Mouse (Mus musculus): ENCODE measurements around the gene Fam163a. TPM values are rescaled to one million over a fixed set of nuclear protein-coding genes. Genes with fewer than 3 reads are reported as not detected.

Fam163a gene
- total and polyA plus RNA-seq, 2 experiments: 0.02 TPM; not detected in 1

GRCm38 (mm10) chr1:156046688-156047087 lies 158.1 kb downstream of the Fam163a start:
- Histone ChIP-seq H3K27me3 (ENCODE audit: control insufficient read depth, insufficient read depth, low read length) (no peaks in the 10 kb centered on the region), H3K36me3 (ENCODE audit: control insufficient read depth, insufficient read depth, low read length) (peaks cover 64% of the 10 kb centered on the region), H3K9ac (ENCODE audit: low read depth, low read length) (no peak overlapping the region), H3K4me3 (ENCODE audit: insufficient read depth, low read depth, low read length) (no peak overlapping the region), H3K4me1 (ENCODE audit: control insufficient read depth, insufficient read depth, low read length) (peaks cover 29% of the 10 kb centered on the region), H3K27ac (replicated peaks; ENCODE audit: insufficient read depth, low read depth, low read length) (no peak overlapping the region), H3K79me2 (ENCODE audit: control insufficient read depth, insufficient read depth, low read length) (peaks cover 55% of the 10 kb centered on the region; the same call in 1 of the 2 replicates)
- no peak for TF ChIP-seq CTCF (IDR thresholded peaks at IDR 0.05; ENCODE audit: low read depth, low read length)
- TF ChIP-seq POLR2A (IDR thresholded peaks at IDR 0.05; ENCODE audit: extremely low read depth, insufficient read depth, low read length): no peak
- no peak for DNase-seq (ENCODE audit: extremely low read depth, low read depth, low spot score)
- 60% methylated on average over 3 of the region's 3 CpGs for WGBS

GRCm38 (mm10) chr1:156044211-156044611 lies 160.6 kb downstream of the Fam163a start:
- Histone ChIP-seq H3K4me3 (ENCODE audit: insufficient read depth, low read depth, low read length) (no peak overlapping the region), H3K27me3 (ENCODE audit: control insufficient read depth, insufficient read depth, low read length) (no peaks in the 10 kb centered on the region), H3K36me3 (ENCODE audit: control insufficient read depth, insufficient read depth, low read length) (peaks cover 42% of the 10 kb centered on the region), H3K9ac (ENCODE audit: low read depth, low read length) (0 out of 2 replicates have a peak overlapping the region, but pooled peaks have one; percentile 19), H3K27ac (replicated peaks; ENCODE audit: insufficient read depth, low read depth, low read length) (peak overlapping the region; percentile 58), H3K4me1 (ENCODE audit: control insufficient read depth, insufficient read depth, low read length) (peaks cover 29% of the 10 kb centered on the region), H3K79me2 (ENCODE audit: control insufficient read depth, insufficient read depth, low read length) (peaks cover 45% of the 10 kb centered on the region; the same call in 1 of the 2 replicates)
- 7% methylated on average over 5 of the region's 5 CpGs for WGBS
- no peak for TF ChIP-seq POLR2A (IDR thresholded peaks at IDR 0.05; ENCODE audit: extremely low read depth, insufficient read depth, low read length)
- peak; percentile 75 for DNase-seq (ENCODE audit: extremely low read depth, low read depth, low spot score)

GRCm38 (mm10) chr1:156043027-156043426 lies 161.8 kb downstream of the Fam163a start:
- 4% methylated on average over 4 of the region's 4 CpGs for WGBS
- peak overlapping the region; percentile 25; the same call in 1 of the 2 replicates for H3K4me3 ChIP-seq (ENCODE audit: insufficient read depth, low read depth, low read length)
- H3K27me3 ChIP-seq (ENCODE audit: control insufficient read depth, insufficient read depth, low read length): no peaks in the 10 kb centered on the region
- peaks cover 29% of the 10 kb centered on the region for H3K4me1 ChIP-seq (ENCODE audit: control insufficient read depth, insufficient read depth, low read length)
- H3K27ac ChIP-seq (replicated peaks; ENCODE audit: insufficient read depth, low read depth, low read length): 0 out of 2 replicates have a peak overlapping the region, but pooled peaks have one; percentile 26
- peak overlapping the region; percentile 45; the same call in 1 of the 2 replicates for H3K9ac ChIP-seq (ENCODE audit: low read depth, low read length)
- TF ChIP-seq POLR2A (IDR thresholded peaks at IDR 0.05; ENCODE audit: extremely low read depth, insufficient read depth, low read length) (no peak), CTCF (IDR thresholded peaks at IDR 0.05; ENCODE audit: low read depth, low read length) (peak; percentile 54)
- peaks cover 37% of the 10 kb centered on the region for H3K36me3 ChIP-seq (ENCODE audit: control insufficient read depth, insufficient read depth, low read length)
- DNase-seq (ENCODE audit: extremely low read depth, low read depth, low spot score): peak; percentile 88
- H3K79me2 ChIP-seq (ENCODE audit: control insufficient read depth, insufficient read depth, low read length): peaks cover 45% of the 10 kb centered on the region; the same call in 1 of the 2 replicates

- peak; percentile 77 for DNase-seq (ENCODE audit: extremely low read depth, low read depth, low spot score)
- no peaks in the 10 kb centered on the region for H3K27me3 ChIP-seq (ENCODE audit: control insufficient read depth, insufficient read depth, low read length)
- H3K79me2 ChIP-seq (ENCODE audit: control insufficient read depth, insufficient read depth, low read length): peaks cover 41% of the 10 kb centered on the region; the same call in 1 of the 2 replicates
- peak overlapping the region; percentile 70 for H3K27ac ChIP-seq (replicated peaks; ENCODE audit: insufficient read depth, low read depth, low read length)
- TF ChIP-seq POLR2A (IDR thresholded peaks at IDR 0.05; ENCODE audit: extremely low read depth, insufficient read depth, low read length) (no peak), CTCF (IDR thresholded peaks at IDR 0.05; ENCODE audit: low read depth, low read length) (no peak)
- H3K36me3 ChIP-seq (ENCODE audit: control insufficient read depth, insufficient read depth, low read length): peaks cover 33% of the 10 kb centered on the region
- peak overlapping the region; percentile 62; the same call in 1 of the 2 replicates for H3K4me3 ChIP-seq (ENCODE audit: insufficient read depth, low read depth, low read length)
- 39% methylated on average over 5 of the region's 5 CpGs for WGBS
- H3K4me1 ChIP-seq (ENCODE audit: control insufficient read depth, insufficient read depth, low read length): peaks cover 29% of the 10 kb centered on the region
- H3K9ac ChIP-seq (ENCODE audit: low read depth, low read length): peak overlapping the region; percentile 70
Observed at GRCm38 (mm10) chr1:156042481-156042880, 162.3 kb downstream of the Fam163a start.

GRCm38 (mm10) chr1:156041451-156042241 lies 163.2 kb downstream of the Fam163a start:
- Histone ChIP-seq H3K27me3 (ENCODE audit: control insufficient read depth, insufficient read depth, low read length) (no peaks in the 10 kb centered on the region), H3K4me1 (ENCODE audit: control insufficient read depth, insufficient read depth, low read length) (peaks cover 28% of the 10 kb centered on the region), H3K9ac (ENCODE audit: low read depth, low read length) (peak overlapping the region; percentile 71), H3K4me3 (ENCODE audit: insufficient read depth, low read depth, low read length) (peak overlapping the region; percentile 62), H3K79me2 (ENCODE audit: control insufficient read depth, insufficient read depth, low read length) (peaks cover 36% of the 10 kb centered on the region; the same call in 1 of the 2 replicates), H3K36me3 (ENCODE audit: control insufficient read depth, insufficient read depth, low read length) (peaks cover 27% of the 10 kb centered on the region), H3K27ac (replicated peaks; ENCODE audit: insufficient read depth, low read depth, low read length) (peak overlapping the region; percentile 81)
- WGBS: 6% methylated on average over 7 of the region's 7 CpGs
- TF ChIP-seq POLR2A (IDR thresholded peaks at IDR 0.05; ENCODE audit: extremely low read depth, insufficient read depth, low read length): no peak
- peak; percentile 70 for DNase-seq (ENCODE audit: extremely low read depth, low read depth, low spot score)
